Comparison of ENCODE assay signal across 12 mouse cellular contexts in the genomic region with DNA sequence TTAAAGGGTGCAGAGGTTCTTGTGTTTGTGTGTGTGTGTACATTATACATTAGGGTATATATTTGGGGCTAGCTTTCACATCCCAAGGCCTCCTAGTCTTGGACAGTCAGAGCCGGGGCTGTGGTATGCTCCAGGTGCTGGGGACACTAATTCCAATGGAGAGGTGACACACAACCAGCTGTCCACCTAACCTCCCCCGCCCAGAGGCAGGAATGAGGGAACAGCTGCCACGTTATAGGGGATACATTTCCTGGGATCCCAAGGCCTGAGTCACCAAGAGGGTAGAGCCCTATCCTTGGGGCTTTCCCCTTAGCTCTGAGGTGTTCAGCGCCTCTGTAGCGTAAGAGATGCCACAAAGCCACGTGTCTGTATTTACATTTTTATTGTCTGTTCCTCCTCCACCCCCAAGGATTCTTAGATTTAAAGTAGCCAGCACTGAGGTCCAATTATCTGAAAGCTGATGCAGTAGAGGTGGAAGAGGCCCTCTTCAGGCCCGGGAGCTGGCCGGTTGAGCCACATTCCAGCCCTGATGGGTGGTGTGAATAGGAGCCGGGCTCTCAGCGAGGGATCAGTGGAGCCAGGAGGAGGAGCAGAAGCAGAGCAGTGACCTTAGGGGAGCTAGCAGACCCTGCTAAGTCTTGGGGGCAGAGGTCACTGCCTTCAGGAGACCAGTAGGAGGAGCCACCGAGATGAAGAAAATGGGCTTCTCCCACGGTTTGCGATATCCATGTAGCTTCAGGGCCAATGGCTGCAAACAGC. TPM values are rescaled to one million over a fixed set of nuclear protein-coding genes. Genes with fewer than 3 reads are reported as not detected.
A peak's percentile ranks its signal among the peaks of the same experiment; 100 is the strongest.
DNase-seq lines count a peak whose midpoint lies in the region; ATAC-seq and TF ChIP-seq lines count a peak whose summit lies in the region.
"Had no signal": no experiment of that assay in that cellular context is flagged by ENCODE, and none has a peak within 500 bp of the region (broad histone marks: within the 10 kb centered on the region; RNA-seq: fewer than 3 reads in every experiment).

No protein-coding gene starts in this region.

- H3ac ChIP-seq in C2C12 (ENCODE audit: control insufficient read depth, insufficient read length, low read depth): no peak overlapping the region

- no peak for TF ChIP-seq POLR2A in kidney, adult 2 months (IDR thresholded peaks at IDR 0.05; ENCODE audit: low read depth, low read length)
- TF ChIP-seq POLR2A in lung, adult 2 months (IDR thresholded peaks at IDR 0.05; ENCODE audit: borderline replicate concordance, extremely low read depth, low read depth, low read length): no peak

- ATAC-seq in forebrain, embryonic 15.5 days (replicated peaks): no peak
- no peak for ATAC-seq in forebrain, embryonic 14.5 days

- WGBS in kidney, adult 2 months: 24% methylated on average over 13 of the region's 13 CpGs
- 36% methylated on average over 13 of the region's 13 CpGs for WGBS in lung, adult 2 months
- WGBS in forebrain, embryonic 15.5 days: 18% methylated on average over 13 of the region's 13 CpGs
- 16% methylated on average over 13 of the region's 13 CpGs for WGBS in forebrain, embryonic 14.5 days

- H3K4me2 ChIP-seq in forebrain, embryonic 15.5 days (replicated peaks): no peak overlapping the region
- H3K4me2 ChIP-seq in forebrain, embryonic 14.5 days (ENCODE audit: low read length): no peak overlapping the region

- no peaks in the 10 kb centered on the region for H3K36me3 ChIP-seq in C2C12 (ENCODE audit: control insufficient read depth, insufficient read depth)
- H3K36me3 ChIP-seq in kidney, adult 2 months (ENCODE audit: control insufficient read depth, insufficient read depth, low read length): no peaks in the 10 kb centered on the region; the same call in 1 of the 2 replicates
- H3K36me3 ChIP-seq in forebrain, embryonic 15.5 days: no peaks in the 10 kb centered on the region
- no peaks in the 10 kb centered on the region for H3K36me3 ChIP-seq in forebrain, embryonic 14.5 days (ENCODE audit: control insufficient read depth, insufficient read depth, low read length)

- no peak for TF ChIP-seq CTCF in C2C12 (IDR thresholded peaks at IDR 0.05; ENCODE audit: control insufficient read depth, insufficient read depth, insufficient read length)
- TF ChIP-seq CTCF in kidney, adult 2 months (conservative IDR thresholded peaks at IDR 0.05; ENCODE audit: insufficient read depth, insufficient read length, low read depth, low read length): no peak
- no peak for TF ChIP-seq CTCF in lung, adult 2 months (IDR thresholded peaks at IDR 0.05; ENCODE audit: insufficient read depth, low read length)

- no peaks in the 10 kb centered on the region for H3K27me3 ChIP-seq in C2C12 (ENCODE audit: control insufficient read depth, insufficient read depth, insufficient read length)
- H3K27me3 ChIP-seq in kidney, adult 2 months (replicated peaks; ENCODE audit: control insufficient read depth, insufficient read depth, low read length): no peaks in the 10 kb centered on the region
- peaks cover 20% of the 10 kb centered on the region for H3K27me3 ChIP-seq in forebrain, embryonic 15.5 days
- no peaks in the 10 kb centered on the region; the same call in 1 of the 2 replicates for H3K27me3 ChIP-seq in forebrain, embryonic 14.5 days (replicated peaks; ENCODE audit: control insufficient read depth, insufficient read depth, low read length)

- no peak overlapping the region for H3K9ac ChIP-seq in forebrain, embryonic 15.5 days (replicated peaks)
- no peak overlapping the region for H3K9ac ChIP-seq in forebrain, embryonic 14.5 days (ENCODE audit: low read length)

- DNase-seq in NIH3T3 (ENCODE audit: low read depth): peak; percentile 55
- DNase-seq in kidney, adult 2 months: peak; percentile 70
- peak; percentile 77 for DNase-seq in lung, adult 2 months
- DNase-seq in T-cell, adult 2 months (ENCODE audit: low spot score): no peak
- DNase-seq in thymus, postnatal 4 days: no peak
- no peak for DNase-seq in forebrain, embryonic 14.5 days (ENCODE audit: low spot score)
- DNase-seq: adrenal gland, postnatal 25 days; layer of hippocampus, adult 9-11 months; retina, postnatal 1 day had no signal

- no peaks in the 10 kb centered on the region for H3K9me3 ChIP-seq in forebrain, embryonic 15.5 days
- H3K9me3 ChIP-seq in forebrain, embryonic 14.5 days (replicated peaks; ENCODE audit: control insufficient read depth, low read length): no peaks in the 10 kb centered on the region

- H3K79me2 ChIP-seq in C2C12 (ENCODE audit: control insufficient read depth, insufficient read depth): no peaks in the 10 kb centered on the region

- H3K79me3 ChIP-seq in C2C12 (ENCODE audit: low read depth): no peaks in the 10 kb centered on the region

- peaks cover 43% of the 10 kb centered on the region for H3K4me1 ChIP-seq in kidney, adult 2 months (ENCODE audit: control insufficient read depth, insufficient read depth, low read length)
- H3K4me1 ChIP-seq in lung, adult 2 months (ENCODE audit: control insufficient read depth, insufficient read depth, low read length): 0 out of 2 replicates have a peak, but pooled peaks cover 2% of the 10 kb centered on the region
- peaks cover 16% of the 10 kb centered on the region for H3K4me1 ChIP-seq in forebrain, embryonic 15.5 days
- peaks cover 8% of the 10 kb centered on the region for H3K4me1 ChIP-seq in forebrain, embryonic 14.5 days (ENCODE audit: control insufficient read depth, insufficient read depth, low read length)

- peak overlapping the region; percentile 58 for H3K27ac ChIP-seq in kidney, adult 2 months (ENCODE audit: insufficient read depth, low read depth, low read length)
- no peak overlapping the region for H3K27ac ChIP-seq in forebrain, embryonic 15.5 days (replicated peaks)
- H3K27ac ChIP-seq in forebrain, embryonic 14.5 days (ENCODE audit: low read depth, low read length): no peak overlapping the region

- H3K4me3 ChIP-seq in C2C12 (ENCODE audit: insufficient read depth, poor library complexity, severe bottlenecking): no peak overlapping the region
- no peak overlapping the region for H3K4me3 ChIP-seq in kidney, adult 2 months (ENCODE audit: insufficient read depth, low read depth, low read length)
- no peak overlapping the region for H3K4me3 ChIP-seq in lung, adult 2 months (replicated peaks; ENCODE audit: extremely low read depth, low read depth, low read length)
- no peak overlapping the region for H3K4me3 ChIP-seq in forebrain, embryonic 15.5 days
- H3K4me3 ChIP-seq in forebrain, embryonic 14.5 days (ENCODE audit: low read depth, low read length): no peak overlapping the region
- H3K4me3 ChIP-seq: erythroblast, embryonic 14.5 days had no signal

TF ChIP-seq in C2C12, 6 proteins besides CTCF, POLR2A, EP300 and RAD21:
- TF ChIP-seq MYOD1 (IDR thresholded peaks at IDR 0.05; ENCODE audit: control insufficient read depth, insufficient read length, low read depth) (peak; percentile 90), FOSL1 (IDR thresholded peaks at IDR 0.05; ENCODE audit: insufficient read depth, low read length, poor library complexity, severe bottlenecking) (no peak), USF1 (IDR thresholded peaks at IDR 0.05; ENCODE audit: low read depth) (peak; percentile 56), MAX (IDR thresholded peaks at IDR 0.05) (peak; percentile 84), CEBPB (IDR thresholded peaks at IDR 0.05; ENCODE audit: low read depth) (no peak), MYOG (IDR thresholded peaks at IDR 0.05; ENCODE audit: control insufficient read depth, extremely low read depth, insufficient read length) (no peak)

RNA-seq across cellular contexts. Expression of a gene that starts 2.5 kb away (rescaled TPM):
- polyA plus RNA-seq in C2C12 (2012; fragmentation: generic; extraction: Trizol): not detected
- polyA plus RNA-seq in kidney, adult 2 months (2012; rRNA removed): 745 and 858 TPM in 2 replicates
- 157 and 158 TPM in 2 replicates for polyA plus RNA-seq in lung, adult 2 months (2012; rRNA removed)
- 0.20 and 0.29 TPM in 2 replicates for polyA plus RNA-seq in forebrain, embryonic 15.5 days (2015; fragmentation: Nextera tagmentation; extraction: Ambion mirVana)
- 0.17 TPM in 1 of 2 replicates, not detected in the other for polyA plus RNA-seq in forebrain, embryonic 14.5 days (2014; fragmentation: Nextera tagmentation; extraction: Ambion mirVana)
- polyA plus RNA-seq: erythroblast, embryonic 14.5 days had no signal

RNA-seq across cellular contexts. Expression of a gene that starts 14.1 kb away (rescaled TPM):
- polyA plus RNA-seq in C2C12 (2012; fragmentation: generic; extraction: Trizol): 4.7 TPM
- polyA plus RNA-seq in kidney, adult 2 months (2012; rRNA removed): 21.9 and 28.4 TPM in 2 replicates
- polyA plus RNA-seq in lung, adult 2 months (2012; rRNA removed): 14.6 and 17.5 TPM in 2 replicates
- polyA plus RNA-seq in forebrain, embryonic 15.5 days (2015; fragmentation: Nextera tagmentation; extraction: Ambion mirVana): 9.6 and 11.6 TPM in 2 replicates
- polyA plus RNA-seq in forebrain, embryonic 14.5 days (2014; fragmentation: Nextera tagmentation; extraction: Ambion mirVana): 12.3 and 12.9 TPM in 2 replicates

RNA-seq across cellular contexts. Expression of a gene that starts 20.1 kb away (rescaled TPM):
- 18.7 TPM for polyA plus RNA-seq in C2C12 (2012; fragmentation: generic; extraction: Trizol)
- polyA plus RNA-seq in kidney, adult 2 months (2012; rRNA removed): 11.8 and 12.2 TPM in 2 replicates
- polyA plus RNA-seq in lung, adult 2 months (2012; rRNA removed): 10.4 and 12.5 TPM in 2 replicates
- polyA plus RNA-seq in forebrain, embryonic 15.5 days (2015; fragmentation: Nextera tagmentation; extraction: Ambion mirVana): 52.7 and 56.5 TPM in 2 replicates
- polyA plus RNA-seq in forebrain, embryonic 14.5 days (2014; fragmentation: Nextera tagmentation; extraction: Ambion mirVana): 51.1 and 56.7 TPM in 2 replicates

RNA-seq across cellular contexts. Expression of a gene that starts 28.6 kb away (rescaled TPM):
- 52.4 TPM for polyA plus RNA-seq in C2C12 (2012; fragmentation: generic; extraction: Trizol)
- 148 and 163 TPM in 2 replicates for polyA plus RNA-seq in kidney, adult 2 months (2012; rRNA removed)
- polyA plus RNA-seq in lung, adult 2 months (2012; rRNA removed): 72.7 and 94.7 TPM in 2 replicates
- polyA plus RNA-seq in forebrain, embryonic 15.5 days (2015; fragmentation: Nextera tagmentation; extraction: Ambion mirVana): 81.7 and 84.3 TPM in 2 replicates
- polyA plus RNA-seq in forebrain, embryonic 14.5 days (2014; fragmentation: Nextera tagmentation; extraction: Ambion mirVana): 108 and 131 TPM in 2 replicates

RNA-seq across cellular contexts. Expression of a gene that starts 34.8 kb away (rescaled TPM):
- polyA plus RNA-seq in C2C12 (2012; fragmentation: generic; extraction: Trizol): 468 TPM
- polyA plus RNA-seq in kidney, adult 2 months (2012; rRNA removed): 183 and 196 TPM in 2 replicates
- 221 and 299 TPM in 2 replicates for polyA plus RNA-seq in lung, adult 2 months (2012; rRNA removed)
- polyA plus RNA-seq in forebrain, embryonic 15.5 days (2015; fragmentation: Nextera tagmentation; extraction: Ambion mirVana): 438 and 469 TPM in 2 replicates
- polyA plus RNA-seq in forebrain, embryonic 14.5 days (2014; fragmentation: Nextera tagmentation; extraction: Ambion mirVana): 55.9 and 60.1 TPM in 2 replicates

Comparison
In these comparisons a context has a peak if more than half of its experiments do, and no peak if none do; other contexts are left out.
1. DNase-seq: peak in NIH3T3 (single experiment), kidney, adult 2 months (single experiment) and lung, adult 2 months (single experiment); none in T-cell, adult 2 months (single experiment), thymus, postnatal 4 days (single experiment) and forebrain, embryonic 14.5 days (single experiment).
2. RNA of a gene that starts 2.5 kb away (polyA plus RNA-seq): 745 to 858 TPM in kidney, adult 2 months and 157 to 158 TPM in lung, adult 2 months; 0.20 to 0.29 TPM in forebrain, embryonic 15.5 days, 0.17 TPM in forebrain, embryonic 14.5 days and not detected in C2C12 (single experiment); every median in the first group is over 100 times any median in the second.